Mouse (Mus musculus): ENCODE measurements at regions not wholly inside any gene's neighbourhood (a gene's known extent, or its start where the extent isn't known, plus 50 kb on each side); places are given as distances from the start of the nearest gene placed in this dataset. TPM values are rescaled to one million over a fixed set of nuclear protein-coding genes. Genes with fewer than 3 reads are reported as not detected.

DNA sequence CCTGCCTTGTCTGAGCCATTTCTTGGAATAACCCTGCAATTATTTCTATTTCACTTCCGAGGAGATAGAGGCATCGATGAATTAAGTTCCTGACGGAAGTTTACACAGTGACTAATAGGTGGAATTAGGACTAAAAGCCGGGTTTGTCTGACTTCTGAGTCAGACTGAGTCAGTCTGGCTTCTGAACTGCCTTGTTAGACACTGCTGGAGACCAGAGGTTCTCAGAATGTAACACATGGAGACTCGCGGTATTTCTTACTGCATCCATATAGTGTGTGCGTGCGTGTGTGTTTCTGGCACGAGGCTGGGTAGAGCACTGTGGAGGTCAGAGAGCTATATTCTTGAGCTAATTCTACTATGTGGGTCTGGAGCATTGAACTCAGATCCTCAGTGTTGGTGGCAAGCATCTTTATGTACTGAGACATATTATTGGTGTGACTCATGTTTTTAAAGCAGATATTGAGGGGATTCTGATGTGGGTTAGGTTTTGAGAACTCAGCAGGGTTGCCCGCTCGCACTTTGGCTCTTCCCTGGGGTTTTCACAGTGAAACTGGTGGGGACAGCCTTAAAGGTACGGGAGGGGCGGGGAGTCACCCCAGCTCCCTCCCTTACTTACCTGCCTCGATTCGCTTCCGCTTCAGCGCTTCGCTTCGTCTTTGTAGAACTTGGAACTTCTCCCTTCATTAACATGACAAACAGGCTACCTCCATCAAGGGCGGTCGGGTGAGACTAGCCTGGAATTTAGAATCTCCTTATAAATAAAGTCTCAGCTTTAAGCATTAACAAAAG is 101.2 kb downstream of the 4931417E11Rik start:
- Histone ChIP-seq H3K36me3 (ENCODE audit: control insufficient read depth, insufficient read depth, low read length) (no peaks in the 10 kb centered on the region), H3K9ac (ENCODE audit: low read length) (no peak overlapping the region), H3K4me3 (ENCODE audit: low read length) (peak overlapping the region; percentile 26), H3K27ac (ENCODE audit: low read length) (no peak overlapping the region), H3K9me3 (ENCODE audit: control insufficient read depth, low read length) (no peaks in the 10 kb centered on the region), H3K4me2 (ENCODE audit: low read depth, low read length) (peak overlapping the region; percentile 48), H3K27me3 (ENCODE audit: control insufficient read depth, insufficient read depth, low read depth, low read length) (peaks cover 7% of the 10 kb centered on the region), H3K4me1 (replicated peaks; ENCODE audit: control insufficient read depth, insufficient read depth, low read length) (peaks cover 6% of the 10 kb centered on the region)
- ATAC-seq (ENCODE audit: low read depth), result no peak
- 7% methylated on average over 21 of the region's 21 CpGs for WGBS

GRCm38 (mm10) chr6:73367616-73368015 is 101.9 kb downstream of the 4931417E11Rik start:
- Histone ChIP-seq H3K4me3 (ENCODE audit: low read length) (peak overlapping the region; percentile 26), H3K4me2 (ENCODE audit: low read depth, low read length) (peak overlapping the region; percentile 48), H3K9ac (ENCODE audit: low read length) (no peak overlapping the region), H3K4me1 (replicated peaks; ENCODE audit: control insufficient read depth, insufficient read depth, low read length) (peaks cover 6% of the 10 kb centered on the region), H3K27me3 (ENCODE audit: control insufficient read depth, insufficient read depth, low read depth, low read length) (peaks cover 7% of the 10 kb centered on the region), H3K9me3 (ENCODE audit: control insufficient read depth, low read length) (no peaks in the 10 kb centered on the region), H3K27ac (ENCODE audit: low read length) (no peak overlapping the region), H3K36me3 (ENCODE audit: control insufficient read depth, insufficient read depth, low read length) (no peaks in the 10 kb centered on the region)
- 3% methylated on average over 5 of the region's 5 CpGs for WGBS
- ATAC-seq (ENCODE audit: low read depth), result peak; percentile 45; the same call in 1 of the 2 replicates

GRCm38 (mm10) chr6:73366626-73367025 is 102.8 kb downstream of the 4931417E11Rik start:
- Histone ChIP-seq H3K36me3 (ENCODE audit: control insufficient read depth, insufficient read depth, low read length) (no peaks in the 10 kb centered on the region), H3K4me3 (ENCODE audit: low read length) (no peak overlapping the region), H3K9me3 (ENCODE audit: control insufficient read depth, low read length) (no peaks in the 10 kb centered on the region), H3K4me2 (ENCODE audit: low read depth, low read length) (no peak overlapping the region), H3K9ac (ENCODE audit: low read length) (no peak overlapping the region), H3K4me1 (replicated peaks; ENCODE audit: control insufficient read depth, insufficient read depth, low read length) (peaks cover 6% of the 10 kb centered on the region), H3K27ac (ENCODE audit: low read length) (no peak overlapping the region), H3K27me3 (ENCODE audit: control insufficient read depth, insufficient read depth, low read depth, low read length) (peaks cover 7% of the 10 kb centered on the region)
- 85% methylated on average over 2 of the region's 2 CpGs for WGBS
- ATAC-seq (ENCODE audit: low read depth), result no peak

DNA sequence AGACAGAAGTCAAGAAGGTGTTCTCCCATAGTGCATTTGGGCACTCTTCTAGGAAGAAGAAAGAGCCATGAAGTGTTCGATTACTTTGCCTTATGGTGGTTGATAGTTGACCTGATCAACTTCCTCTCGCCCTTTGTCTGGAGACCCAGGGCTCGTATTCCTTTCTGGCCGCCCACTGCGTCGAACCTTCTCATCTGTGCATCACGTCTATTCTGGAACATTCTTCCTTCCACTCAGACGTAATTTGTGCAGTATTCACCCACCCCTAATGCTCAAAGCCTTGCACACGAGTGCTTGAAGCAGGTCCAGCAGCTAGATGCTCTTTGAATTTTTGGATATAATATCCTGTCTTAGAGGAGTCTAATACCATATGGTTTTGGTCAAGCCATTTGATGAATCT is 104.2 kb downstream of the 4931417E11Rik start:
- Histone ChIP-seq H3K27ac (ENCODE audit: low read length) (no peak overlapping the region), H3K9me3 (ENCODE audit: control insufficient read depth, low read length) (no peaks in the 10 kb centered on the region), H3K4me3 (ENCODE audit: low read length) (no peak overlapping the region), H3K4me1 (replicated peaks; ENCODE audit: control insufficient read depth, insufficient read depth, low read length) (peaks cover 6% of the 10 kb centered on the region), H3K27me3 (ENCODE audit: control insufficient read depth, insufficient read depth, low read depth, low read length) (peaks cover 7% of the 10 kb centered on the region), H3K36me3 (ENCODE audit: control insufficient read depth, insufficient read depth, low read length) (no peaks in the 10 kb centered on the region), H3K9ac (ENCODE audit: low read length) (no peak overlapping the region), H3K4me2 (ENCODE audit: low read depth, low read length) (no peak overlapping the region)
- WGBS, result 80% methylated on average over 9 of the region's 9 CpGs
- ATAC-seq (ENCODE audit: low read depth), result no peak

DNA sequence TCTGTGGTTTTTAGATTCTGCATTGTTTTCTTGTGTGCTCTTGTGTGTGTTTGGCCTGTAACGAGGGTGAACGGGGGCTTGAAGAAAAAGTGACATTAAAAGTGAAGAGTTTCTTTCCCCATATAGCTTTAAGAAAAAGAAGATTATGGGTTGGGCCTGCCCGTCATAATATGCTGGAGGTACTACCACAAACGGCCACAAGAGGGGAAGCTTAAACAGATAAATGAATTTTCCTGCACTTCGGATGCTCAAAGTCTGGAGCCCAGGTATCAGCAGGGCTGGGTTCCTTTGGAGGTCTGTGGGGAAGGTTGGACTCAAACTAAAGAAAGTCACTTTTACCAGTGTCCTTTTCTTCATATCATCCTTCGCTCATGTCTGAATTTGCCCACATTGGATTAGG is 86.8 kb downstream of the Suclg1 start:
- no peaks in the 10 kb centered on the region for H3K27me3 ChIP-seq (ENCODE audit: control insufficient read depth, insufficient read depth, low read depth, low read length)
- WGBS, result 55% methylated on average over 6 of the region's 6 CpGs
- ATAC-seq (ENCODE audit: low read depth), result no peak
- no peaks in the 10 kb centered on the region for H3K9me3 ChIP-seq (ENCODE audit: control insufficient read depth, low read length)
- no peak overlapping the region for H3K4me2 ChIP-seq (ENCODE audit: low read depth, low read length)
- H3K4me1 ChIP-seq (replicated peaks; ENCODE audit: control insufficient read depth, insufficient read depth, low read length), result no peaks in the 10 kb centered on the region
- no peaks in the 10 kb centered on the region for H3K36me3 ChIP-seq (ENCODE audit: control insufficient read depth, insufficient read depth, low read length)
- H3K4me3 ChIP-seq (ENCODE audit: low read length), result no peak overlapping the region
- no peak overlapping the region for H3K9ac ChIP-seq (ENCODE audit: low read length)
- no peak overlapping the region for H3K27ac ChIP-seq (ENCODE audit: low read length)

DNA sequence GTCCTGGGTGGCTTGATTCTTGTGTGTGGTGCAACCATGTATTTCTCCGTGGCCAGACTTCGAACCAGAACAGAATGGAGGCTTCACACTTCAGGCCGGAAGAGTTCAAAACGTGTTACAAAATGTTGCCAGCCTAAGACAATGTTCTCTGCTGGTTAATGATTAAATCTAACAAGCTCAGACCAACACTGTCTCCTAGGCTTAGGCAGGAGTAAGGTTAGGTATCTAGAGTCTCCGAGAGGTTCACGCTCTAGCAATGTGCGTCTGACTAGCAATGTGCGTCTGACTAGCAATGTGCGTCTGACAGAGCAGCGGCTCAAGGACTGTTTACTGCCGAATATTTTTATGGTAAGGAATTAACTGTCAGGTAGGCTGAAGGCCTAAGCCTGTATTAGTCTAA is 81.5 kb downstream of the Suclg1 start:
- H3K9ac ChIP-seq (ENCODE audit: low read length), result no peak overlapping the region
- no peaks in the 10 kb centered on the region for H3K9me3 ChIP-seq (ENCODE audit: control insufficient read depth, low read length)
- 77% methylated on average over 11 of the region's 11 CpGs for WGBS
- no peak overlapping the region for H3K4me3 ChIP-seq (ENCODE audit: low read length)
- no peak for ATAC-seq (ENCODE audit: low read depth)
- H3K27ac ChIP-seq (ENCODE audit: low read length), result no peak overlapping the region
- H3K4me2 ChIP-seq (ENCODE audit: low read depth, low read length), result no peak overlapping the region
- H3K4me1 ChIP-seq (replicated peaks; ENCODE audit: control insufficient read depth, insufficient read depth, low read length), result no peaks in the 10 kb centered on the region
- no peaks in the 10 kb centered on the region for H3K36me3 ChIP-seq (ENCODE audit: control insufficient read depth, insufficient read depth, low read length)
- H3K27me3 ChIP-seq (ENCODE audit: control insufficient read depth, insufficient read depth, low read depth, low read length), result no peaks in the 10 kb centered on the region

Small RNA genes in the stretch of these regions (microRNA-seq; reads per million reads assigned to microRNA genes)
- gene Gm24370, result not detected
